Mouse (Mus musculus) hindbrain, postnatal 0 days (tissue): ENCODE measurements around the gene Aldh3a2. TPM values are rescaled to one million over a fixed set of nuclear protein-coding genes. Genes with fewer than 3 reads are reported as not detected.
"Not testable (repeated sequence)": the region's sequence is repeated elsewhere in the genome, so short reads cannot be mapped to it uniquely, and the experiment has no call there.

Experiments used
- ATAC-seq: fragments of 200-750 bp; cut with Nextera tagmentation; 2 replicates; pipeline ENCODE4 v1.8.0; 2017; ENCODE audit warnings: mild to moderate bottlenecking, moderate TSS enrichment, moderate library complexity
- DNase-seq: peaks from one replicate; pipeline ENCODE4 v3.0.0-alpha.2; 2015; ENCODE audit warnings: low spot score
- H3K27ac ChIP-seq: fragments of 300-500 bp; sonication (generic); 2 replicates; pipeline ENCODE4 v1.5.1; 2014; ENCODE audit warnings: mild to moderate bottlenecking
- H3K27me3 ChIP-seq: fragments of 300-500 bp; sonication (generic); 2 replicates; pipeline ENCODE4 v1.6.1; 2014; ENCODE audit warnings: low read length, mixed read lengths; ENCODE audit not compliant: insufficient read depth
- H3K36me3 ChIP-seq: fragments of 300-500 bp; sonication (generic); 2 replicates; pipeline ENCODE4 v1.6.1; 2014; ENCODE audit warnings: low read length, mixed read lengths; ENCODE audit not compliant: insufficient read depth
- H3K4me1 ChIP-seq: fragments of 300-500 bp; sonication (generic); 2 replicates; pipeline ENCODE4 v1.6.1; 2014; ENCODE audit warnings: antibody characterized with exemption, low read length, mixed read lengths; ENCODE audit not compliant: insufficient read depth
- H3K4me2 ChIP-seq: fragments of 300-500 bp; sonication (generic); 2 replicates; pipeline ENCODE4 v1.6.1; 2014; ENCODE audit warnings: low read depth, mild to moderate bottlenecking, low read length, moderate library complexity, mixed read lengths
- H3K4me3 ChIP-seq: fragments of 300-500 bp; sonication (generic); 2 replicates; pipeline ENCODE4 v1.5.1; 2014; ENCODE audit warnings: low read length
- H3K9ac ChIP-seq: fragments of 300-500 bp; sonication (generic); replicated peaks from 2 replicates; pipeline ENCODE4 v1.6.1; 2014; ENCODE audit warnings: mild to moderate bottlenecking, low read length, moderate library complexity, mixed read lengths
- H3K9me3 ChIP-seq: fragments of 300-500 bp; sonication (generic); 2 replicates; pipeline ENCODE4 v1.6.1; 2016; ENCODE audit warnings: low read length, mixed read lengths
- CTCF ChIP-seq: IDR thresholded peaks from 2 replicates; pipeline ENCODE4 v1.5.1; 2016; ENCODE audit warnings: antibody characterized with exemption, control low read depth, low read depth
- WGBS: fragments of 180-500 bp; shearing (Covaris S2); extraction: QIAGEN DNeasy Blood & Tissue Kit; methylation state at CpG from one replicate; pipeline ENCODE4 v1.1.7; 2014; 5-methylcytosine and 5-hydroxymethylcytosine counted together
- polyA plus RNA-seq: library from polyadenylated mRNA; unstranded; fragments of >200 nt; fragmentation: Nextera tagmentation; extraction: Ambion mirVana; gene quantifications from 2 replicates; pipeline ENCODE4 v1.2.1, GENCODE M21; 2015
- total RNA-seq: library from RNA; depleted of rRNA; stranded (reverse); fragments of >200 nt; gene quantifications from 2 replicates; pipeline ENCODE4 v1.2.3, GENCODE M21; 2014

The Aldh3a2 gene
- total and polyA plus RNA-seq, 2 experiments from 2014 or later: 36.2 to 40.4 TPM

DNA sequence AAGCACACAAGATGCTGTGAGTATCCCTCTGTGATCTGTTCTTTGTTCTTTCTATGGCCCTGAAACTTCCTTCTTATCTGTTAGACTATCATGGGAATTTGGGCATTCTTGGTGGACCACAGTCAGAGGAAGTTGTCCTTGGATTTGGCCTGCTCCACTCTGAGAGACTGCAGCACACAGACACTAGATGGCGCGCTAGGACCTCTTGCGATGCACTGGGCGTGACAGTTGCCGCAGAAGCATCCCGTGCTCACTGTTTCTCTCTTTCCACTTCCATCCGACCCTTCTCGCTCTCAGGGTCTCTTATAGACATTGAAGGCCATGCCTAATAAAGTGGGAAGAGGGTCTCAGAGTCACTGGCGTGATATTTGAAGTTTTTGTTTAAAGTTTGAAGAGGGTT, 73.9 kb downstream of the Aldh3a2 start:
- Histone ChIP-seq H3K9me3 (no peaks in the 10 kb centered on the region), H3K4me3 (no peak overlapping the region), H3K27ac (no peak overlapping the region), H3K9ac (no peak overlapping the region), H3K4me2 (no peak overlapping the region), H3K36me3 (no peaks in the 10 kb centered on the region), H3K4me1 (no peaks in the 10 kb centered on the region), H3K27me3 (no peaks in the 10 kb centered on the region)
- ATAC-seq (peak; percentile 78), DNase-seq (peak; percentile 91)
- TF ChIP-seq CTCF: peak; percentile 97
- 12% methylated on average over 9 of the region's 9 CpGs for WGBS

DNA sequence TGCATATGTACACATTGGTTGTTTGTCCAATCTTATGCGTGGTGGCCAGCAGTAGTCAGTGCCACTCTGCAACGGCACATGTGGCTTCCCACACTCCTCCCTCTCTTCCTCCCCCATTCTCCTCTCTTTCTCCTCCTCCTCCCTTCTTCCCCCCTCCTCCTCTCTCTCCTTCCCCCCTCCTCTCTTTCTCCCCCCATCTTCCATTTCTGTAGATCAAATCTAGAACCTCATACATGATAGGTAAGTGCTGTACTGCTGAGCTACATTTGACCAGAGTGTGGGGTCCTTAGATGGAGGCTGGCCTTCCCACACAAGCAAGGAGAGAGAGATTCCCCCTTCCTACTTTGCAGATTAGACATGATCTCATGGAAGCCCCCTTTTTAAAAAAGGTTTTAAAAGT, 74.5 kb downstream of the Aldh3a2 start:
- Histone ChIP-seq H3K9me3 (no peaks in the 10 kb centered on the region), H3K27ac (no peak overlapping the region), H3K4me1 (no peaks in the 10 kb centered on the region), H3K9ac (no peak overlapping the region), H3K4me3 (no peak overlapping the region), H3K4me2 (no peak overlapping the region), H3K36me3 (no peaks in the 10 kb centered on the region), H3K27me3 (no peaks in the 10 kb centered on the region)
- no peak for TF ChIP-seq CTCF
- no peak for DNase-seq
- 100% methylated on average over 2 of the region's 2 CpGs for WGBS
- no peak for ATAC-seq

DNA sequence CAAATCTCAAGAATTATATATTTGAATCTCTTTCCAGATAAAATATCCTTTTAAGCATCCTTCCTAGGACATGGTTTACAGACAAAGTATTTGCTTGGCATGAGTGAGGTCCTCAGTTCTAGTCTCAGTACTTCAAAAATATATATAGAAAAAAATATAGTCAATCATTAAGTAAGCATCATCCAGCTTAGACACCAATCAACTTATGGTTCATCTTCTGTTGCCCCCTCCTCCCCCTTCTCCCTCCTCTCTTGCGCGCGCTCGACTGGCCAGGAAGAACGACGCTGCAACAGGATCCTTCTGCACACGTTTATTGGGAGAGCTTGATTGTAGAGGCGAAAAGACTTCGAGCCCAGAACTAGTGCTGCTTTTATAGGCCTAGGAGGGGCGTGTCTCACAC, 75.1 kb downstream of the Aldh3a2 start:
- H3K4me1 ChIP-seq, H3K9ac ChIP-seq, H3K27me3 ChIP-seq, DNase-seq, ATAC-seq, H3K4me2 ChIP-seq, H3K36me3 ChIP-seq, H3K27ac ChIP-seq, H3K9me3 ChIP-seq, H3K4me3 ChIP-seq: not testable (repeated sequence)
- 87% methylated on average over 7 of the region's 10 CpGs for WGBS

GRCm38 (mm10) chr11:61190776-61191175, 76.5 kb downstream of the Aldh3a2 start:
- Histone ChIP-seq H3K4me1 (no peaks in the 10 kb centered on the region), H3K27me3 (no peaks in the 10 kb centered on the region), H3K27ac (peak overlapping the region; percentile 22; the same call in 1 of the 2 replicates), H3K4me2 (no peak overlapping the region), H3K36me3 (no peaks in the 10 kb centered on the region), H3K4me3 (no peak overlapping the region), H3K9ac (no peak overlapping the region), H3K9me3 (no peaks in the 10 kb centered on the region)
- peak; percentile 64 for DNase-seq
- TF ChIP-seq CTCF: no peak
- peak; percentile 79; the same call in 1 of the 2 replicates for ATAC-seq
- WGBS: 44% methylated on average over 2 of the region's 2 CpGs

GRCm38 (mm10) chr11:61183820-61184219, 83.4 kb downstream of the Aldh3a2 start:
- Histone ChIP-seq H3K27ac (no peak overlapping the region), H3K4me1 (no peaks in the 10 kb centered on the region), H3K4me2 (no peak overlapping the region), H3K36me3 (no peaks in the 10 kb centered on the region), H3K4me3 (no peak overlapping the region), H3K9me3 (no peaks in the 10 kb centered on the region), H3K27me3 (no peaks in the 10 kb centered on the region), H3K9ac (no peak overlapping the region)
- WGBS: 59% methylated on average over 1 of the region's 1 CpGs
- no peak for DNase-seq
- no peak for TF ChIP-seq CTCF
- no peak for ATAC-seq

DNA sequence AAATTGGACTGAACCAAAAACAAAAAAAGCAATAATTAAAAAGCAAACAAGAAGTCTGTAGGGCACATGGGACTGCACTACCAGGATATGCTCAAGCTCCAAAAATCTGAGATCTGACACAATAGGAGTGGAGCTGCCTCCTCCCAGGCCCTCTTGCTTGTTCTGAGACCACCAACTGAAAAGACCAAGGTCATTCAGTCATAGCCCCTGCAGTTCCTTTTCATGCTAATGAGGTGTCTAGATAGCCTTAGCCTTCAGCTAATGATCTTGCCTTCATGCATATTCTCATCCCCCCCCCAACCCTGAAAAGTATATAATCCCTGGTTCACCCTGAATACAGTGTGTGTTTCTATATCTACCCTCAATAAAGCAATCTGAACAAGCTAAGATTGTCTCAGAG, 85.6 kb downstream of the Aldh3a2 start:
- TF ChIP-seq CTCF: no peak
- Histone ChIP-seq H3K4me2 (no peak overlapping the region), H3K4me3 (no peak overlapping the region), H3K27ac (no peak overlapping the region), H3K9me3 (no peaks in the 10 kb centered on the region), H3K36me3 (no peaks in the 10 kb centered on the region), H3K9ac (no peak overlapping the region), H3K4me1 (no peaks in the 10 kb centered on the region), H3K27me3 (no peaks in the 10 kb centered on the region)
- no peak for DNase-seq
- no peak for ATAC-seq

- H3K36me3 ChIP-seq: no peaks in the 10 kb centered on the region
- DNase-seq (peak; percentile 18), ATAC-seq (no peak)
- 63% methylated on average over 3 of the region's 3 CpGs for WGBS
- H3K4me3 ChIP-seq: no peak overlapping the region
- no peaks in the 10 kb centered on the region for H3K27me3 ChIP-seq
- H3K9ac ChIP-seq: no peak overlapping the region
- no peak overlapping the region for H3K4me2 ChIP-seq
- no peak overlapping the region for H3K27ac ChIP-seq
- H3K4me1 ChIP-seq: no peaks in the 10 kb centered on the region
- no peak for TF ChIP-seq CTCF
- no peaks in the 10 kb centered on the region for H3K9me3 ChIP-seq
These were observed 86.9 kb downstream of the Aldh3a2 start for GRCm38 (mm10) chr11:61180361-61180760.
